Mouse (Mus musculus) gastrocnemius, adult 2 months (tissue): ENCODE data around the gene Obox1. TPM values are rescaled to one million over a fixed set of nuclear protein-coding genes. Genes with fewer than 3 reads are reported as not detected.
"Not testable (repeated sequence)": the region's sequence is repeated elsewhere in the genome, so short reads cannot be mapped to it uniquely, and the experiment has no call there.

Source experiments
- DNase-seq: peaks from one replicate; pipeline ENCODE4 v3.0.0; 2022
- H3K27ac ChIP-seq: fragments of 200-600 bp; 2 replicates; pipeline ENCODE4 v1.8.1; 2022; ENCODE audit warnings: mild to moderate bottlenecking
- H3K4me3 ChIP-seq: fragments of 200-600 bp; 2 replicates; pipeline ENCODE4 v1.8.1; 2022; ENCODE audit warnings: mild to moderate bottlenecking, moderate library complexity
- intact Hi-C: fragments of 180-260 bp; cut with DNase I; formaldehyde crosslinking; loops from one replicate; pipeline ENCODE4 v1.15.1; 2025
- long read RNA-seq, 2 experiments: library from polyadenylated mRNA; stranded (forward); transcript quantifications; one replicate each; pipeline ENCODE4 v2.0.0; 2021
- total RNA-seq, 2 experiments: library from RNA; stranded (reverse); gene quantifications; 2 replicates each; pipeline ENCODE4 v1.2.3; 2021

The Obox1 gene
- not detected for total RNA-seq
- long read RNA-seq, experiment 1, result 0 reads
- long read RNA-seq, experiment 2, result 0 reads

GRCm38 (mm10) chr7:15388421-15388998 lies at the start of gene Obox1, which contains the start of gene Obox2:
Gene Obox1, plus strand, starts transcription at chr7:15388948.
Gene Obox2, plus strand, starts transcription at chr7:15388721.
- intact Hi-C loops, H3K27ac ChIP-seq: not testable (repeated sequence)

GRCm38 (mm10) chr7:15399147-15399874 lies 10.6 kb downstream of the Obox1 start:
- H3K4me3 ChIP-seq, H3K27ac ChIP-seq, DNase-seq, intact Hi-C loops: not testable (repeated sequence)

More at GRCm38 (mm10) chr7:15388421-15388998, at the start of gene Obox1, which contains the start of gene Obox2:
- DNase-seq, H3K4me3 ChIP-seq: not testable (repeated sequence)

DNA sequence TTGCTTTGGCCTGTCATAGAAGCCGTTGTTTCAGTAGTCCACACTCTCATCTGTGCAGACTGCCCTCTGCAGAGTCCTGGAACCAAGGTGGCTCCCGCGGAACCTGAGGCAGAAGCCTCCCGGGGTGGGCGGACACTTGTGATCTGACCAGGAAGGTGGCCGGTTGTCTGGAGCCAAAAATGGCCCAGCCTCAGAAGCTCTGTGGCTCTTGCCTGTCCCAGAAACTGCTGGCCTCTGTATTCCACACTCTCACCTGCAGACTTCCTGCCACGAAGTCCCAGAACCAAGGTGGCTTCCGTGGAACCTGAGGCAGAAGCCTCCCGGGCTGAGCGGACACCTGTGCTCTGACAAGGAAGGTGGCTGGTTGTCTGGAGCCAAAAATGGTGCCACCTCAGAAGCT lies 18.1 kb downstream of the Obox1 start:
- H3K27ac ChIP-seq, H3K4me3 ChIP-seq, DNase-seq, intact Hi-C loops: not testable (repeated sequence)

DNA sequence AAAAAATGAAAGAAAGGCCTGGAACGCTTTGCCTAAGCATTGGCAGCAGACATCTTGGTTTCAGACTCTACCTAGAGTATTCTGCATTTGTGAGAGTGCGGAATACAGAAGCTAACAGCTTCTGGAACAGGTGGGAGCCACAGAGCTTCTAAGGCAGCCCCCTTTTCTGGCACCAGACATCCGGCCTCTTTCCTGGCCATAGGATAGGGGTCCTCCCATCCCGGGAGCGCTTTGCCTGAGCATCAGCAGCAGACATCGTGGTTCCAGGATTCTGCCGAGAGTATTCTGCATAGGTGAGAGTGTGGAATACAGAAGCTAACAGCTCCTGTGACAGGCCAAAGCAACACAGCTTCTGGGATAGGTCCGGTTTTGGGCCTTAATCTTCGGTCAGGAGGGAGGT lies 29.3 kb downstream of the Obox1 start:
- intact Hi-C loops, H3K27ac ChIP-seq, DNase-seq, H3K4me3 ChIP-seq: not testable (repeated sequence)

- DNase-seq, H3K27ac ChIP-seq, intact Hi-C loops, H3K4me3 ChIP-seq: not testable (repeated sequence)
These were observed 36.8 kb downstream of the Obox1 start for GRCm38 (mm10) chr7:15425537-15425936.

DNA sequence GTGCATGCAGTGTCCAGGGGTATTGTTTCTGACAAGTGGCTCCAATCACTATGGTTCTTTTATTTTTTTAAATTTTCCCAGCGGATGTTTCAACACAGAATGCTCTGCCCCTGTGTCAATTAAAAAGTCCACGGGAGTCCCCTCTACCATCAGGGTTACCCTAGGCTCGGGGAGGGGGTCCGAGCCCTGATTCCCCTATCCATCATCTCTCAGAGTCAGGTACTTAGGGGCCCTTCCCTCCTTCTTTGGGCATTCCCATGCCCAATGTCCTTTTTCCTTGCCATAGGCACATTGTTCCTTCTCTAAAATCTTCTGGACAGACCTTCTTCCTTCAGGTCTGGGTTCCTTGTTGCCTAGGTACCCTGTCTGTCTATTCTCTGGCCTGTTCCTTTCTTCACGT lies 120.7 kb downstream of the Obox1 start:
- intact Hi-C loops, result not testable (repeated sequence)

More for the DNA sequence above, 120.7 kb downstream of the Obox1 start:
- DNase-seq, H3K27ac ChIP-seq, H3K4me3 ChIP-seq: not testable (repeated sequence)

Other genes starting within 250 kb of the Obox1 start
- gene Obox2, start 227 bp upstream of the Obox1 start, total RNA-seq, result not detected